Mouse (Mus musculus) frontal cortex, adult (tissue): Measurements from ENCODE around the gene Vma21-ps.
"Not testable (repeated sequence)": the region's sequence is repeated elsewhere in the genome, so short reads cannot be mapped to it uniquely, and the experiment has no call there.

Source experiments
- ATAC-seq: cut with Nextera tagmentation; 2 replicates; pipeline ENCODE4 v1.9.2; 2017; ENCODE audit warnings: mild to moderate bottlenecking, moderate library complexity, mixed read lengths; ENCODE audit not compliant: low TSS enrichment

Gene Vma21-ps

DNA sequence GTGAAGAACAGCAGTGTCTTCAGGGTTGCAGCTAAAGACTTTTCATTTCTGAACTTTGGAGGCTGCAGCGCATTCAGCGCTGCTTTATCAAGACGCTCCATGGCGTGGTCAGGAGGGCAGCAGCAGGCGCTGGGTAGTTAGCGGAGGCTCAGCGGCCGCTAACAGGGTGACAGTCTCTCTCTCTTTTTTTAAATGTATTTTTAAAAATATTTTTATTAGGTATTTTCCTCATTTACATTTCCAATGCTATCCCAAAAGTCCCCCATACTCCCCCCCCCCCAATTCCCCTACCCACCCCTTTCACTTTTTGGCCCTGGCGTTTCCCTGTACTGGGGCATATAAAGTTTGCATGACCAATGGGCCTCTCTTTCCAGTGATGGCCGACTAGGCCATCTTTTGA is at the start of gene Vma21-ps:
Gene Vma21-ps, minus strand, starts transcription at position 101 of the 400 bp plus-strand sequence.
- not testable (repeated sequence) for ATAC-seq

DNA sequence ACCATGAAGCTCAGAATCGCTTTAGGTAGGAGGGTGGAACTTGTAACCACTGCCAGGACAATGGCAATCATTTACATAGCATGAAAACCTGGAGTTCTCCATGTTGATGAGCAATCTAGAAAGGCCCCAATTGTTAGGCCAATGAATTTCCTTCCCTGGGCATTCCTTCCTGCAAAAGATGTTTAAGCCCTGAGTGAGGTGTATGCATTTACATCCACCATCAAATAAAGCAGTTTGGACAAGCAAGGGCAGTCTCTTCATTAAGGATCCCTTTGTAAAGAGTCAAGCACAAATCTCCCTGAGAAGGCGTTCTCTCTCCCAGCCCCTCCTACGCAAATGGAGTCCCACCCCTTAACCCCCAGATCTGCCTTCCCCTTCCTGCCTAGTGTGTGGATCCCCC is 46.0 kb upstream of the Vma21-ps start:
- no peak for ATAC-seq

DNA sequence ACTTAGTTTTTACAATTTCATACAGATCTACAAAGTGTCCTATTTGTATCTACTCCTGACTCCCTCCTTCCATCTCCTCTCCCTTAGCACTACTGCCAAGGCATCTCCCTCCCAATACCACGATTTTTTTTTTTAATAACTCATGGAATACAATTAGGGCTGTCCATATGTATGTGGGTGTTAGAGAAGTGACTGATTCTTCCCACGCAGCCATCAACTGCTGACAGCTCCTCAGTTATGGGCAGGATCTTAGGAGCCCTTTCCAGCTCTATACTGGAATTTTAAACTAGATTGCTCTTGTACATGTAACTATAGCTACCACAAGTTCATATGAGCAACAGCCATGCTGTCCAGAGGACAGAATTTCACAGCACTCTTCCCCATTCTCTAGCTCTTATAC is 33.6 kb upstream of the Vma21-ps start:
- 0 out of 2 replicates have a peak, but pooled peaks have one; percentile 31 for ATAC-seq

DNA sequence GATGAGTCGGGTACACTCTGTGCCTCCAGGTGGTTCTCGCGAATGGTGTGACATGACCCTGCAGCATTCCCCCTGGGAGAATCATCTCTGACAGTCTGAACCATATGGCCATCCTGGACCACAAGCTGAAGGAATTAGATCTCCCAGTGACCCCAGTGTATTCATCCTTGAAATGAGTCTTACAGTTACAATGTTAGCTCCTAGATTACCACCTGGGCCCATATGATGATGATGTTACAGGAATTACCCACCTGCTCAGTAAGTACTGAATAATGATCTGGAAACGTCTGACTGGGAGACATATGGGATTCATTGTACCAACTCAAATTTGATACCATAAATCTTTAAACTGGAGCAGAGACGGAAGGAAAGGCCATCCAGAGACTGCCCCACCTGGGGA is 29.4 kb upstream of the Vma21-ps start:
- ATAC-seq = no peak

DNA sequence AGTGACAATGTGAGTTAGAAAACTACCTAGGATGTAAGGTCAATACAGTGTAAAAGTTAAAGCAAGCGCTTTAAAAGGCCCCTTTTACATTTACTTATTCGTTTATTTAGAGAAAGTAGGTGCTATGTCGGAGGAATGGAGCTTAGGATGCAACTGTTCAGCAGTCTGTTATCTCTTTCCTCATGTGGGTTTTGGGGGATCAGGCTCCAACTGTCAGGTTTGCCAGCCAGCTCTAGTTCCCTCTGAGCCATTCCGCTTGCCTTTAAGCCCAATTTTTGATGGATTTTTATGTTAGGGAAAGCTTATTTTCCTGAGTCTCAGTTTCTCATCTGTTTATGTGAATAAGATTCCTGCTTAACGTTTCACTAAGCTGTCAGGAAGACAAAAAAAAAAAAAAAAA is 22.3 kb upstream of the Vma21-ps start:
- no peak for ATAC-seq

DNA sequence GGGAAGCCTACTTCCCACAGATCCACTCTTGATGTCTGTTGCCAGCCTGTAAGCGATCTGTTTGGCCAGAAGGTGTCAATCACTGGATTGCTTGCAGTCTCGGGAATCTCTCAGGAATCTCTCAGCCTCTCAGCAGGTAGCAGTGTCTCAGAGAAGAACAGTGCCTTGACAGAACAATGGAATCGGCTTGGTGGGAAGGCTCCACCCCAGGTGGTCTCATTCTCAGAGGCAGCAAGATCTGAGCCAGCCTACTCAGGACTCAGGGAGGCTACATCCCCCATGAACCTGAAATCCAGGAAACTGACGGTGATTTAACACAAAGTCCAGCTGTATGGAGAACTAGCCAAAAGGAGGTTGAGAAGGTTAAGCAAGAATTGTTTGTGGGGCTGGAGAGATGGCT is 20.5 kb upstream of the Vma21-ps start:
- ATAC-seq = no peak

DNA sequence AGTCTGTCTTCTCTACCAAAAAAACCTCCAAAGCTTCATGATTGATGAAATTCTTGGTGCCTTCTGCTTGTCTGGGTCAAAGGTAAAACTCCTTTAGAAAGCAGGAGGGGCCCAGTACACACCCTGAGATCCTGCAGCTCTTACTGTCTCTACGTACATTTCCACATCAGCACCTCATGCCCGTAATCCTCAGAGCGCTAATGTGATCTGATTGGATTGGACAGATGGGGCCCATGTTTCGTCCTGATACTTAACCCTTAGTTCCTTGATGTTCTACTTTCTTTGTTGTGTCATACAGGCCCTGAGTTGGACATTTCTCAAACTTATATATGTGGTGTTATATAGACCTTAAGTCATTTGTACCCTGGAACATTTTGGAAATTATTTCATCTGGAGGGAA is 9.6 kb downstream of the Vma21-ps start:
- ATAC-seq = no peak

DNA sequence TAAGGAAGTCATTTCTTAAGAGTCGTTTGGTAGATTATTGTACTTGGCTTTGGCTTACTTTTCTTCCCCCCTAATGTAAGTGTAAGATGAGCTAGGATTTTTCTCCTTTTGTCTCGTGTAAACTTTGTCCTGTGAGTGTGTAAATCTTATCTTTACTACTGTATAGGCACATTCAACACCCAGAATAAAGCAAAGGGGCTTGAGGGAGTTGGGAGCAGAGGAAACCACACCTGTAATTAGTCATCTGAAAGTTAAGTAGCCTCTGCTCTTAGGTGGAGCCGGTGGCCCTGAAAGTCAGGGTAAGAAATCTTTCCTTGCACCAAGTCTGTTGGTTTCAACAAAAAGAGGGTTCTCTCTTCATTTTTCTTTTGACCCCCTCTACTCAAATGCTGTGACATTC is 23.6 kb downstream of the Vma21-ps start:
- ATAC-seq = no peak

DNA sequence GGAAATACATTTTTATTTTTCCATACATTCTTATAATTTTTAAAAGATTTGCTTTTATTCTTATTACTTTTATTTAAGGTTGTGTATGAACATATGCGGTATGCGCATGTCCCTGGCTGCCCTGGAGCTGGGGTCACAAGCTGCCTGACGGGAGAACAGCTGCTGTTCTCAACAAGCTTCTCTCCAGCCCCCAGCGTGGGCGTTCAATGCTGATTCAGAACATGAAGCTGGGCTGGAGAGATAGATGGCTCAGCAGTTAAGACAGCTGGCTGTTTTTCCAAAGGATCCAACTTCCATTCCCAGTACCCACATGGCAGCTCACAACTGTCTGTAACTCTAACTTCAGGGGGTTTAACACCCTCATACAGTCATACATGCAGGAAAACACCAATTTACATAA is 35.7 kb downstream of the Vma21-ps start:
- peak; percentile 98 for ATAC-seq

DNA sequence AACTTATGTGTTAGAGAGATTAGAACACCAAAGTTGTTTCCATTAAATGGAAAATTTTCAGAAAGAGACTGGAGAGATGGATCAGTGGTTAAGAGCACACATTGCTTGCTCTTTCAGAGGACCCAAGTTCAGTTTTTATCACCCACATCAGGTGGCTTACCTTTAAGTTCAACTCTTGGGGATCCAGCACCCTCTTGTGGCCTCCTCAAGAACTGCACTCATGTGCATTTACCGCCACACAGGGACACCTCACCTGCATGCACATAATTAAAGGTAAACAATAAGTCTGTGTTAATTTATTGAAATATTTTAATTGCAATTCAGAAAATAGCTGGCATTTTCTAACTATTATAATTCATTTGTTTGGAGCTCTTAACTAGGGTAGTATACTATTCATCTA is 37.3 kb downstream of the Vma21-ps start:
- no peak for ATAC-seq
